Comparison of ENCODE assay signal across 9 mouse cellular contexts in genomic region chr10:70788814-70789452, GRCm38 (mm10).
DNase-seq lines count a peak whose midpoint lies in the region; ATAC-seq lines count a peak whose summit lies in the region.
"Had no signal": no experiment of that assay in that cellular context is flagged by ENCODE, and none has a peak within 500 bp of the region (broad histone marks: within the 10 kb centered on the region; RNA-seq: fewer than 3 reads in every experiment).

No protein-coding gene starts in this region.

- WGBS in hindbrain, embryonic 16.5 days: 32% methylated on average over 7 of the region's 7 CpGs

- H3K27ac ChIP-seq in hindbrain, embryonic 16.5 days (ENCODE audit: low read depth, low read length): peak overlapping the region; percentile 48
- H3K27ac ChIP-seq: heart, embryonic 13.5 days had no signal

- H3K9ac ChIP-seq in hindbrain, embryonic 16.5 days (ENCODE audit: low read depth, low read length): no peak overlapping the region
- H3K9ac ChIP-seq: heart, embryonic 13.5 days had no signal

- DNase-seq in kidney, adult 18-20 months: peak; percentile 23
- no peak for DNase-seq in kidney, postnatal 10 days
- peak; percentile 26 to 61 for DNase-seq in cerebellum, postnatal 25 days
- peak; percentile 63 for DNase-seq in retina, embryonic 14.5 days (ENCODE audit: low spot score)
- DNase-seq in lung, postnatal 10 days: no peak
- DNase-seq in urinary bladder, adult 18-20 months (ENCODE audit: low spot score in 2 of 2): no peak
- DNase-seq in heart, postnatal 4 days: no peak

- H3K4me2 ChIP-seq in hindbrain, embryonic 16.5 days (ENCODE audit: low read length): 0 out of 2 replicates have a peak overlapping the region, but pooled peaks have one; percentile 19
- H3K4me2 ChIP-seq: heart, embryonic 13.5 days had no signal

- no peaks in the 10 kb centered on the region for H3K9me3 ChIP-seq in hindbrain, embryonic 16.5 days (ENCODE audit: control insufficient read depth, low read length)
- H3K9me3 ChIP-seq: heart, embryonic 13.5 days had no signal

- no peak overlapping the region for H3K4me3 ChIP-seq in hindbrain, embryonic 16.5 days (ENCODE audit: low read length)
- H3K4me3 ChIP-seq: heart, embryonic 13.5 days had no signal

- H3K36me3 ChIP-seq in hindbrain, embryonic 16.5 days (ENCODE audit: control insufficient read depth, insufficient read depth, low read length): no peaks in the 10 kb centered on the region
- H3K36me3 ChIP-seq: heart, embryonic 13.5 days had no signal

- no peaks in the 10 kb centered on the region for H3K27me3 ChIP-seq in hindbrain, embryonic 16.5 days (replicated peaks; ENCODE audit: control insufficient read depth, insufficient read depth, low read length)
- H3K27me3 ChIP-seq: heart, embryonic 13.5 days had no signal

- peaks cover 9% of the 10 kb centered on the region for H3K4me1 ChIP-seq in hindbrain, embryonic 16.5 days (ENCODE audit: control insufficient read depth, insufficient read depth, low read depth, low read length)
- H3K4me1 ChIP-seq: heart, embryonic 13.5 days had no signal

- peak; percentile 93 for ATAC-seq in hindbrain, embryonic 16.5 days

Comparison
In these comparisons a context has a peak if more than half of its experiments do, and no peak if none do; other contexts are left out.
1. DNase-seq: peak in kidney, adult 18-20 months (single experiment), cerebellum, postnatal 25 days (2 of 2) and retina, embryonic 14.5 days (single experiment); none in kidney, postnatal 10 days (single experiment), lung, postnatal 10 days (single experiment), urinary bladder, adult 18-20 months (0 of 2) and heart, postnatal 4 days (single experiment).